Mouse (Mus musculus): ENCODE measurements around the gene Ttll11.

Gene Ttll11

DNA sequence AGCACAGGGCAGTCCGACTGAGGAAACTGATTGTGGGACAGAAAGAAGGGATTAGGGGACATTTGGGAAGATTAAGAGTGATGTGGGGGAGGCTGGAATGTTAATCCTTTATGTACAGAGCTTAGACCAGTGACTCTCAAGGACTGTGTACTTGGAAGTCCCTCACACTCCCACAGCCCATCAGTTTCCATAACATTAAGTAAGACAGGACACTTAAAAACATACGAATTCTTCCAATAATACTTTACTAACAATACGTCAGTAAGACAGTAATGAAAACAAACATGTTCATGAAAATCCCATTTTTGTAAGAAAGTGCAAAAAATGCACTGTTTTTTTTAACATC is 127.6 kb downstream of the Ttll11 start:
- DNase-seq (ENCODE audit: low spot score in 2 of 2) = no peak

DNA sequence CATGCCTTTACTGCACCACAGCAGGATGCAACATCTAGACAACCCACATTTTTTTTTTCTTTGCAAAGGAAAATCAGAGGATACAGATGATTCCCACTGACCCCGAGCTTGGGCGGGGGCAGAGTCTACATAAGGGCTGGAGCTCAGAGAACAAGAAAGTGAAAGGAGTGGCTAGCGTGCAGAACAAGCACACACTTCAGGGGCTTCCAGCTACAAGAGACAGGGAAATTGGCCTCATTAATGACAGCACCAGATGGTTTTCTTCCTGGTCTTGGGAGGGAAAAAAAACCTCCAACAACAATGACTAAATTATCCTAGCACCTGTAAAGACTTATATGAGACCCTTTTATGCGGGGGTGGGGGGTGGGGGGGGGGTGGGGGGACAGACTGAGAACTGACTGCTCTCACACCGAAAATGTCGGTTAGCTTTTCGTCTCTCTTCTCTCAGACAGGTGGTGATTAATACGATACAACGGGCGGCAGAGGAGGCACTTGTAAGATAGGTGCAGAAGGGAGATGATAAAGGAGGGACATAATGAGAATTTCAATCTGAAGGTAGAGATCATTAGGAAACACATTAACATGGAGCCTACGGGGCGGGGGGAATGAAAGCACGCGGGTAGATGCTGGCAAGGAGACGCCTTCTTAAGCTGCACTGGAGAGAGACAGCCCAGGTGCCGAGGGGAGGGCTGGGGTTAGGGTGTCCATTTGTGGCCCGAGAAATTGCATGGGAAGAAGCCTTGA is 128.1 kb downstream of the Ttll11 start:
- DNase-seq (ENCODE audit: low spot score in 2 of 2) = no peak

DNA sequence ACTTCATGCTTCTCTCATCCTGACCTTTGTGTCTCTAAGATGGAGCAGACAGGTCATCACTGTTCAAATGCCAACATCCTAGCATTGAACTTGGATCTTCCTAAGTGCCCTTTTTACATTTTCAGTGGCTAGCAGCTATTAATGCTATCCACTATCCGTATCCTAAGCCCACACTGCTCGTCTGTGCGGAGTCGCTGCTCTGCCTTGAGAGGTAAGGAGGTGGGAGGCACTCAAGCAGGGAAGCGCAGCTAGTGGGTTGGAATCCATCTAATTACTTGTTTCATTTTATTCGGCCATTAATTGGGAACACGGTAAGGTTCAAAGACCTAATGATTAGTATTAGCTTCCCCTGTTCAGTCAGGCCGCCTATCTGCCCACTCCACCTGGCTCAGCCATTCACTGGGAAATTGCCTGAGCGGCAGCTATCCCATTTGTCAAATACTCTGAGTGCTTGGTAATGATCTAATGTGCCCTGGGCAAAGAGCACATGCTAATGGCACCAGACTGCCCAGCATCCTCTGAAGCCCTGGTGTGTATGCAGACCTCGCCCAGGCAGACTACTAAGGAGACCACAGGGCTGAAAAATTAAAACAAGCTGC is 130.0 kb downstream of the Ttll11 start:
- no peak for DNase-seq (ENCODE audit: low spot score in 2 of 2)

DNA sequence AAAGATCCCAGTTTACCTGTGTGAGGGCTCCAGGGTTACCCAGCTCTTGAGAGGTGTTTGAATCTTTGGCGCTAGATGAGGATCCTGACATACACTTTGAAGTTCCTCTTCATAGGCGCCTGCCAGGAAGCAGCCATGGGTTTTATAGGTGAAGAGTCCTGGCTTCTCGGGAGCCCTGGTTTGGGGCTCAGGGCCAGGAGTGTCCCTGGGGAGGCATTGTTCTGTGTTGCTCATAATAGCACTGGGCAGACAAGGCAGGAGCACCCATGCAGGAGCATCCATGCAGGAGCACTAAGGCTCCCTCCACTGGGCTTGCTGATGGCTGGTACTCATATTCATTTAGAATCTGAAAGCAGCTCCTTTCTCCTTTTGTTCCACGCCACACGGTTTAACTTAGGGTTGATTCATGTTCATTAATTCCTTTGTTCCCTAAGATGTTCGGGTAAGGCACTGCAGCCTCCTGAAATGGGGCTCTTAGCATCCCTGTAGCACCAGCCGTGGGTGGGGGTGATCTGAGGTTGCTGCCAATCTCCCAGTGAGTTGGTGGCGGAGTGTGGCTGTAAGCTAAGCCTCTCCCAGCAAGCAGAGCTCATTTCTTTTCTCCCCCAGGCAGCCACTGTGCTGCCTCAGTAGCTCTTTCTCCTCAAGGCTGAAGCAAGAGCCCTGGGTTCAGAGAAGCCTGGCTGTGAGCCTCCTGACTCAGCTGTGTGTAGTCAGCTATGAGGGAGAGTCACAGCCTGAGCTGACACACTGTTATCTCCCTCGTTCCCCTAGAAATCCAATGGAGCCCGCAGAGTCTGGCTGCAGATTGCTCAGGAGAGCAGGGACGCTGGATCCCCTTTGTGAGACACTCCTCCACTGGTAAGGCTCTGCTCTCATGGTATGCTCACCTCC is 133.9 kb downstream of the Ttll11 start:
- no peak for DNase-seq (ENCODE audit: low spot score in 2 of 2)

DNA sequence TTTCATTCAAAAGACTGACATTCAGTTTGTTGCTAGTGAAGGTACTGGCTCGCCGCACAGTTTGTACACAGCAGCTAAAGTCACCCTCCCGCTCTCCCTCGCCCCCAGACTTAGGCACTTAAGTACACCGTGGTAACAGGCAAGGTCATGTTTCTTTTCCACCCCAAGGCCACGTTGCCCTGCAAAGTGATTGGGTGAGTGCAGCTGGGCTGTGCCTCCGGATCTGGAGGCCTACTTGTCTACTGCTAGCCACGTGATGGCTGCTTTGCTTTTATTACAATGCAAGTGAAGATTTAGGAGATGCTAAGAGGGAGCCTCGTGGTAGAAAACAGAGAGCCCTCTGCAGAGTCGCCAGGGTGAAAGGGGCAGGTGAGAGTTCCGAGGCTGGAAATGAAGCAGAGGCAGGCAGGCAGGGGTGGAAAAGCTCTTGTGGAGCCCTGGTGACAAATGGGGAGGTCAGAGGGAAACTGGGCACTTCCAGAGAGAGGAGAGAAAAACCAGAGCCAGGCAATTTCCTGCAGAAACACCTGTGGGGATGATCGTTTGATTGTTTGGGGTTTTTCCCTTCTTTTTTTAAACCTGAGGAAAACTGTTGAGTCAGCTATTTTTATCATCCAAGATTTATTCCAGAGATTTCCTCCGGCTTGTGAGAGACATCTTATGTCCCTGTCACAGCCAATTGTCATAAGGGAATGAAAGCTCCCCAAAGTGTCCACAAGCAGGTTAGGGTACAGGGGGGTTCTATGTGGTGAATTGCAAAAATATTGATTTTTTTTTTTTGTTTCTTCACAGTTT is 135.6 kb downstream of the Ttll11 start:
- no peak for DNase-seq (ENCODE audit: low spot score in 2 of 2)

DNA sequence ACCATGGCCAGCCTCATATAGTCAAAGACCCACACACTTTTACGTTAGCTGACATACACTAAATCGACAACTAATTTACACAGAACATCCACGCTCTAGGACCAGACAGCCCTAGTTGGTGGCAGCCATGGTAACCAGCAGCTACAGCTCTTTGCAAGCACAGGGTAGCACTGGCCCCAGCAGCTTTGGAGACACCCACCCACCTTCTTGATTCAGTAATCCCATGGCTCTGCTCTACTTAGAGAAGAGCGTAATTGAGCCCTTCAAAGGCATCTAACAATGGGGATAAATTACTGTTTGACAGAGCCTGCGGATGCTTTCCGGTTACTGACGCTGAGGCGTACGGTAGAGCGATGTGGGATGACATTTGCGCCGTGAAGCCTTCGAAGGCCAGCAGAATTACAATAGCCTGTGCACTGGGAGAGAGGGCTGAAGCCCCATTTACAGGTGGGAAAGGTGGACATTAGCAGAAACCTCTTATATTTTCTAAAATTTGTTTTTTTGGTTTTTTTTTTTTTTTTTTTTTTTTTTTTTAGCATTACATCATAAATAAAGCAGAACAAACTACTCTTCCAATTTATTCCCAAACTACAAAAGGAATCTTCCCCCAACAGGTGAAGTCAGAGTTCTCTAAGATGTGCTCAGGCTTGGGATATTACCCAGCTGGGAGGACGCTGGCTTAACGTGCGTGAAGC is 136.8 kb downstream of the Ttll11 start:
- DNase-seq (ENCODE audit: low spot score in 2 of 2) = no peak

DNA sequence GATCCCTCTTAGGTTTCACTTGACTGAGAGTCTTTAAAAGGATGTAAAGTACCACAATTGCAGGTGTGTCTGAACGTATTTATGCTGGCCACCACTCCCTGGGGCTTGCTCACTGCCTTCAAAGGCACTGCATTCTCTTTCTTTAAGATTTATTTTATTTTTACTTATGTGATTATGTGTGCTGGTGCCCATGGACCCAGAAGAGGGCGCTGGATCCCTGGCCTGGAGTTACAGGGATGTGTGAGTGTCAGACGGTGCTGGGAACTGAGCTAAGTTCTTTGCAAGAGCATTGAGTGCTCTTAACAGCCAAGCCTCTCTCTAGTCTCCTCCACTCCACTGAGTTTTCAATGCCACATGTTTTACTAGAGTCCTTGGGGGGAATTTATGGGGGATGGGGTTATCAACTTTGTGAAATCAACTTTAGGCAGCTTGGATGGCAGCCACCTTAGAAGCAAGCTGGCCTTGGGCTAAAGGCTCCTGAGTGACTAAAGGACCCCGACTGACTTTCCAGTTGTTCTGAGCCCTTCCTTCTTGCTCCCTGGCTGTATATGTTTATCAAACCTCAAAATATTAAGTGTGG is 137.8 kb downstream of the Ttll11 start:
- no peak for DNase-seq (ENCODE audit: low spot score in 2 of 2)

DNA sequence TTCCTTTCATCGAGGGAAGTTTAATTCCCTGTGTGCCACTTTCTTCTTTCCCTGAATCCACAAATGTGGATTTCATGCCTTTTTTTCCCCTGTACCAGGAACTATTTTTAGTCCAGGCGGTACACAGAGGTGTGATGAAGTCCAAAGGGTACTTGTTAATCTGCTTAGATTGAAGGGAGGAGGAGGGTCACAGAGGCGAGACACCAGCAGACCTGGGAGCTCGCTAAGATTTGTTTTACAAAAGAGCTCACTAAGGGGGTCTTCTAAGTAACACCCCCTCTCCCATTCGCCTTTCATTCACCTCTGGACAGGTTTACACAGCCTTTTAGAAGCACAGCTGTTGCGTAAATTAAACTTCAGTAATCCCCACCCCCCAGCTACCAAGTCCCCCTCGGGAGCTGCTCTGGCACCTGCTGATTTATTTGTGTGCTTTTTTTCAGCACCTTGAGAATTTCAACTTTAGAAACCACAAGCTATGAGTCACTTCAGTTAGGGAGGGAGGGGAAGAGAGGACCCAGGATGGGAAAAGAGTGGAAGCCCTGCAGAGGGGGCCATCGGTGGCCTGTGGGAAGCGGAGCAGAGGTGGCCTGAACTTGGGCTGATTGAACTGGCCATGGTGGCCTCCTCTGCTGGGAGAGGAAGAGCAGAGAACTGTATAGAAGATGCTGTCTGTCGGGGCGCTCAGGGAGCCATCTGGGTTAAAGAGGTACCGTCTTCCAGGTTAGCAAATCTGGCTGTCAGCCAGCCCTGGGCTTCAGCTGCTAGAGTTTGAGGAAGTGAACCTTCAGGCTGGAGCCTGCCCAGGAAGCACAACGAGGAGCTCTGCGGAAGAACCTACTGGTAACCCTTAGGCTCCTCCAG is 138.5 kb downstream of the Ttll11 start:
- peak; percentile 57 to 59 for DNase-seq (ENCODE audit: low spot score in 2 of 2)

DNA sequence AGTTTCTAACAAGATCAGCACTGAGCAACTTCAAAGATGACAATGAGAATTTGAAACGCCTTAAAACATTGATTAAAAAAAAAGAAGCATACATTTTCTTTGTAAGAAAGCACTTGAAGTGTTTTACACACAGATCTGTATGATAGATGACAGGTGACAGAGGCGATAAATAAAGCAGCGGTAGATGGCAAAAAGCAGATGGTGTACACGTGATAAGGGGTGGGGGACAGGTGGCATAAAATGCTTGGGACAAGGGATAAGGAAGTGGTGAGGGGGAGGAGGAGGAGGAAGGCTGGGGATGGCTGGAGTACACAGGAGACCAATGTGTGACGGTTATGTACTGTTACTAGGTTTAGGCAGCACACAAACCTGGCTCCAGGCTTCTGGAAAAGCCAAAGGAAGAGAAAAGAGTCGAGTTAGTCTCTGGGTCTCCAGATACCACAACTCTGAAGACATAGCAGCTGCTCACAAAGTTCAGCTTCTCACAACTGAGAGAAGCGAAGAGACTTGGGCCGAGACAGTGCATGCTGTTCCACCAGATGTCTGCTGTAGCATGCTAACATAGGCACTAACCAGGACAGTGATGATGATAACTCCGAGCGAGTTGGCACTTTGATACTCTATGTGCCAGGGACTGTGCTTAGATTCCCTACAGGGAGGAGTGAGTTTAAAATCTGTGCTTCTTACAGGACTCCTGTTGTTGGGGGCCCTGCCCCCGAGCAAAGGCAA is 140.8 kb downstream of the Ttll11 start:
- no peak for DNase-seq (ENCODE audit: low spot score in 2 of 2)

DNA sequence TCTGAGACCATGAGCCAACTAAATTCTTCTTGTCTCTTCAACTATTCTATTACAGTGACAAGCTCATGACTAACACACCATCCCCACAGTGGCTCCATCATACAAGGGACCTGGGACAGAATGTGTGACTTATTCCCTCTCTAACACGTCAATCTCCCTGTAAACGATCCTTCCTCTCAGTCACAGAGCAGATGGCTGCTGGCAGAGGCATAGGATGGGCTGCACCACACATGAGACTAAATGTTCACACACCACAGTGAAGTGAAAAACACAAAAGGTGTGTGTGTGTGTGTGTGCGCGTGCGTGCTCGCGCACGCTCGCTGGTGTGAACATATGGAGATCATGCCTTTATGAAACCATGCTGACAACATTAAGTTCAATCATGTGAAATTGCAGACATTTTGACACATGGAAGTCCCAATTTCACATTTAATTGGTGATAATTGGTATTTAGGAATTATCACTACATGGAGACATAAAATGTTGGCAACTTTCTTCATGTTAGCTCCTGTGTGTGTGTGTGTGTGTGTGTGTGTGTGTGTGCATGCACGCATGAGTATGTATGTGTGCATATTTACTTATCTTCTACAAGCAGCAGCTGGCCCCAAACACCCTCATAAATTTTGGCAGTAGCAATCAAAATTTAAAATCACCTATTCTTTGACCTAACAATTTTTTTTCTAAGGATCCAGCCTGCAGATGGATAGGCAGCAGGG is 145.4 kb downstream of the Ttll11 start:
- no peak for DNase-seq (ENCODE audit: low spot score in 2 of 2)

DNA sequence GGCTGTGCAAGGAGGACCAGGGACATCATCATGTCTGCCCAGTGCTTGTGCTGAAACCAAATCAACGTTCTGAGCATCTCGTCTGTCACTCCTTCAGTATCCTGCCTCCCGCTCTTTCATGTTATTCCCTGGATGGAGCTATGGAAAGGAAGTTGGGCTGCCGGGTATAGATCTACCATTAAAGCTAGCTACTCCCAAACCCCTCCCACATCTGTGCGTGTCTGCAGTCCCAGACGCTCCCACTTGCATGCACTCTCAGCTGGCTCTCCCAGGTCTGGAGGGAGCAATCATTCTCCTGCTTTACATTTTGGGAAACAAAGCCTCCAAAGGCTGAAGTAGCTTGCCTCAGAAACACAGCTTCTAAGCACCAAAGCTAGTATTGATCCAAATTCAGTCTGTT is 146.2 kb downstream of the Ttll11 start:
- no peak for DNase-seq (ENCODE audit: low spot score in 2 of 2)

DNA sequence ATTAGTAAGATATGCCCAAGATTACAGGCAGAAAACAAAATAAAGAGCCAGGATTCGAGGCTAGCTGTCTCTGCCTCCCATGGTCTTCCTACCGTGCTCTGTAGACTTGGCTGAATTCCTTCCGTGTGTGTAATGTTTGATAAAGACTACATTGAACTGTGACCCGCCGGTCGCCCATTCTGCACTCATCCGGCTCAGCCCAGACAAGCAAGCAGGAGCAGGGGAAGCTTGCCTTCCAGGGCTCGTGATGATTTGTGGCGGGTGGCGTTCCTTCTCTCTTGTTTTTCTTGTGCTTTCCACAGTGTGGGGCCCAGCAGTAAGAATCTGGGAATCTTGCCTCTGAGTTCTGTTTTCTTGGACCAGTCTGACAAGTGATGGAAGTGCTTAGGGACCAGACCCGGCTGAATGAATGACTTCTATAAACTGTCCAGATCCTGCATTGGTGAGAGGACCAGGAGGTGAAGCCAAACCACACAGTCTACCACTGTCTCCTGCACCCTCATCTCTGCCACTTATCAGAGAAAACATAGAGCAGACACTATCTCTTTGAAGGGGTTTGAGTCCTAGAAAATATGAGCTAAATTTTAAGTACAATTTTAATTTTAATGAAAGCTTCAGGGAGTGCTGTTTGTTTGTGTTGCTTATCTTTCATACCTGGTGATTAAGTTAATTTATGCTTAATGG is 146.8 kb downstream of the Ttll11 start:
- peak; percentile 20 to 48 for DNase-seq (ENCODE audit: low spot score in 2 of 2)

DNA sequence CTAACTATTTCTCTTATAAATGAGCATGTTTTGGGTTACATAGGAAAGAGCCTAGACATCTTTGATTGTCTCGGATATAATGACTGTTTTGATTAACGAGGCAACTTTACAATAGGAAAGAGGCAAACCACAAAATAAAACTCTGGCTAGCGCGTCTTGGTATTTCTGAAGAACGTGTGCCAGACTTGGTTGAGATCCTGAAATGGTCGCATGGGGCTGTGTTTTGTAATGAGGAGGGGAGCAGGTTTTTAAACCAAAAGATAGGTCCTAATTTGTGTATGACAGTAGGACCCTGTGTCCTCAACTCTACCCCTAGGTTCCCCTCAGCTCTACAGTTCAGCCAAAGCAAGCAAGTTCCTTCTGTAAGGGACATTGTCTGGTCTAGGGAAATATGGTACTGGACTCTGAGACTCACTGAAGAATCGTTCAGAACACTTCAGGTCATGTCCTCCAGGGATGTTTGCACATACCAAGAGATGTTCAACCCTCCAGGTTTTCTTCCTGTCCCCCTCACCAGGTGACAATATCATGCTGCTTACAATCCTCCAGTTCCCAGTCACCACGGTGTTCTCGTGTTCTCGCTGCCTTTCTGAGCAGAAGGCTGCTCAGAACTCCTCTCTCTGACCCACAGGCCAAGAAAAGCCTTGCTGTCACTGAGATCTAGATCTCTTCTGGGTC is 147.7 kb downstream of the Ttll11 start:
- DNase-seq (ENCODE audit: low spot score in 2 of 2) = no peak

DNA sequence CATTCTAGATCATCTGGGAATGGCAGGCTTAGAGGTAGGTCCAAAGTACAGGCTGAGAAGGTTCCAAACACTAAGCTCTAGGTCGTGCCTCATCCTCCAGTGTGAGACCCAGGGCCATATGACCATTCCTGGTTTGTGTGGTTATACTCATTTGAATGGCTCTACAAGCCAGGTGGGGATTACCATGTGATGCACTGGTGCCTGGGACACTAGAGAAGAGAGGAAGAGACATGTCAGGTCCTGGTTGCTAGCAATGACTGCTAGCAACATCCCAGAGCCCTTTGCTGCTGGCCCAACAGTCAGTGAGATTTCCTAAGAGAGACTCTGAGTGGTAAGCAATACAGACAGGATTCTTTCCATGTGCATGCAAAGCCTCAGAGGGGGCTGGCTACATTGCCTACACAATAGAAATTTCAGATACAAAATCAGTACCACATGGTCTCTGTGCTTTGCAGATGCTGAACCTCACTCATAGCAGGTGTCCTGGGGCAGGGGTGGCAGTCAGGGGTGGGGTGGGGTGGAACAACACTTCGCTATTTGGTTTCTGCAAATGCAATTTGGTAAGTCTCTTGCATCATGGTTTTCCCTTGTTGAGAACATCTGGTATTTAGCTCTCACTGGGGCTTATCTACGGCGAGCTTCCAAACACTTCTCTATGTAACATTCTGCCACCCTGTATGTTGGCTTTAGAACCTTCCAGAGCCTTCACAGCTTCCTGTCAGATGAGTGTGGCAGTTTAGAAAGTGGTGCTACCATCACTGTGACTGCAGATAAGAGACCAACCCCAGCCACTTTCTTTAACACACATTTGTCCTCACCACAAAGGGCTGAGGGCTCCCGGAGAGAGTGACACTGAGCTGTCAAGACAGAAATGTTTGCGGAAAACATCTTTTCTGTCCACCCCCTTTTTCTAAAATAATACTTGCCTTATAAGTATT is 148.5 kb downstream of the Ttll11 start:
- no peak for DNase-seq (ENCODE audit: low spot score in 2 of 2)

DNA sequence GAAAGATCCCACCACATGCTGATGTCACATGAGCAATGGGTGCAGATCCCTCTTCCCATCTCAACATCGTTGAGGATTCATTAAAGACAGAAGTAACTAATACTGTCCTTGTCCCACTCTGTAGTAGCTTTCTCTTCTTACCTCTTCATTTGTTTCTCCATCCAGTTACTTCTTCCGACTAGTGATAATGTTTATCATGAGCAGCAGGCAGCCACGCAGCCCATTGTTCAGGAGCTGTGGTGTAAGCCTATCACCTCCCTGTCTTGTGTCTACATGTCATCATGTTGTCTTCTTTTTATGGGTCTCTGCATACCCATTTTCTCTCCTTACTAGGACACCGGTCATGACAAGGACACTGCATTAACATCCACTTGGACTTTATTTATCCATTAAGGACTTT is 150.6 kb downstream of the Ttll11 start:
- no peak for DNase-seq (ENCODE audit: low spot score in 2 of 2)

DNA sequence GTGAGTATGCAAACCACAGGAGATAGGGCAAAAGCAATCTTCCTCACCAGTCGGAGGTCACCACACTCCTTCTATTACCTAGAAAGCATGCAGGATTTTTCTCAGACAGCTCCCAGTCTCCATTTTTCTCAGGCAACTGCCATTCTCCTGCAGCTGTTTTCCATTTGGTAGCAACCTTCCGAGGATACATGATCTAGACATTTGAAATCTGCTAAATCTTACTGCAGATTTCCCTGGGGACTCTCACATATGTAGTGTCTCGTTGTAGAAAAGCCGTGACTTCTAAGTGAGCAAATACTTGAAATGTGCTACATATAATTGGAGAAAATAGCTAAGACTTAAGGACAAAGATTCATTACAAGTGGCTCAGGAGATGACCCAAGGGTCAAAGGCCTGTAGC is 151.8 kb downstream of the Ttll11 start:
- no peak for DNase-seq (ENCODE audit: low spot score in 2 of 2)

Data from urinary bladder, adult 18-20 months (tissue).